Mouse (Mus musculus) mature B cell (primary cell): Measurements from ENCODE around the gene Rabggta.
"Not testable (repeated sequence)": the region's sequence is repeated elsewhere in the genome, so short reads cannot be mapped to it uniquely, and the experiment has no call there.

Experiments
- in situ Hi-C: fragments of 300-500 bp; cut with MboI; formaldehyde crosslinking; loops from 2 replicates; pipeline ENCODE4 v1.14.3; 2019

Gene Rabggta

GRCm38 (mm10) chr14:55721700-55722437, at the start of gene Rabggta:
Rabggta (minus strand) TSS chr14:55722263.
- in situ Hi-C loops, result no loop called here

- in situ Hi-C loops, result no loop called here
These were observed 47.1 kb upstream of the Rabggta start for GRCm38 (mm10) chr14:55769087-55769703.

- in situ Hi-C loops, result no loop called here
These were observed 46.5 kb upstream of the Rabggta start for GRCm38 (mm10) chr14:55768555-55768954.

GRCm38 (mm10) chr14:55767519-55768414, 45.7 kb upstream of the Rabggta start:
- in situ Hi-C loops, result no loop called here

- in situ Hi-C loops, result no loop called here
These were observed 43.6 kb upstream of the Rabggta start, which contains the start of gene Ltb4r1 for GRCm38 (mm10) chr14:55765696-55766095. Ltb4r1 (plus strand) TSS chr14:55765962.

GRCm38 (mm10) chr14:55763166-55763565, 41.1 kb upstream of the Rabggta start:
- in situ Hi-C loops, result no loop called here

GRCm38 (mm10) chr14:55762001-55762821, 40.1 kb upstream of the Rabggta start:
- in situ Hi-C loops, result no loop called here

- in situ Hi-C loops, result no loop called here
These were observed 39.1 kb upstream of the Rabggta start, which contains the start of gene Ltb4r2 for GRCm38 (mm10) chr14:55761163-55761562. Ltb4r2 (plus strand) TSS chr14:55761428.

GRCm38 (mm10) chr14:55760156-55760555, 38.1 kb upstream of the Rabggta start:
- in situ Hi-C loops, result not testable (repeated sequence)

- in situ Hi-C loops, result no loop called here
These were observed 36.3 kb upstream of the Rabggta start, which contains the start of gene Cideb for GRCm38 (mm10) chr14:55758363-55758784. Cideb (minus strand) TSS chr14:55758458.

GRCm38 (mm10) chr14:55757566-55757965, 35.5 kb upstream of the Rabggta start:
- in situ Hi-C loops, result no loop called here

- in situ Hi-C loops, result no loop called here
These were observed 25.2 kb upstream of the Rabggta start for GRCm38 (mm10) chr14:55747051-55747847.

- in situ Hi-C loops, result no loop called here
These were observed 23.8 kb upstream of the Rabggta start for GRCm38 (mm10) chr14:55745861-55746237.

GRCm38 (mm10) chr14:55745180-55745860, 23.3 kb upstream of the Rabggta start, which contains the start of the genes Dhrs1 and Nop9:
Dhrs1 (minus strand) TSS chr14:55745690.
Nop9 (plus strand) TSS chr14:55745693.
- in situ Hi-C loops, result no loop called here

GRCm38 (mm10) chr14:55743711-55744110, 21.6 kb upstream of the Rabggta start:
- in situ Hi-C loops, result loop anchor here (5.0 kb wide), 1 partner anchor 61 kb away; the partner anchor contains the start of gene Tinf2

- in situ Hi-C loops, result no loop called here
These were observed 15.1 kb upstream of the Rabggta start for GRCm38 (mm10) chr14:55737086-55737687.

- in situ Hi-C loops, result no loop called here
These were observed 13.7 kb upstream of the Rabggta start for GRCm38 (mm10) chr14:55735758-55736157.

GRCm38 (mm10) chr14:55735334-55735733, 13.3 kb upstream of the Rabggta start:
- in situ Hi-C loops, result no loop called here

GRCm38 (mm10) chr14:55734869-55735268, 12.8 kb upstream of the Rabggta start:
- in situ Hi-C loops, result no loop called here
